Mouse (Mus musculus): Measurements from ENCODE around the gene Brpf1. TPM values are rescaled to one million over a fixed set of nuclear protein-coding genes. Genes with fewer than 3 reads are reported as not detected.
A peak's percentile ranks its signal among the peaks of the same experiment; 100 is the strongest.

Gene Brpf1
- polyA plus RNA-seq, 1 experiment from 2014 or later: 12.5 TPM

- no peak for TF ChIP-seq CTCF (IDR thresholded peaks at IDR 0.05; ENCODE audit: low read depth)
- no peaks in the 10 kb centered on the region for H3K4me1 ChIP-seq (replicated peaks; ENCODE audit: insufficient read depth, low read length)
- no peaks in the 10 kb centered on the region for H3K27me3 ChIP-seq (ENCODE audit: insufficient read depth, low read length)
- WGBS: 89% methylated on average over 3 of the region's 3 CpGs
- H3K9ac ChIP-seq (ENCODE audit: low read depth, low read length): no peak overlapping the region
- H3K36me3 ChIP-seq (ENCODE audit: insufficient read depth, low read length): peaks cover 65% of the 10 kb centered on the region
- H3K4me2 ChIP-seq (ENCODE audit: low read length): no peak overlapping the region
- H3K4me3 ChIP-seq (replicated peaks; ENCODE audit: low read depth, low read length): no peak overlapping the region
- no peak overlapping the region for H3K27ac ChIP-seq
- no peaks in the 10 kb centered on the region for H3K9me3 ChIP-seq (replicated peaks; ENCODE audit: low read length)
- no peak for ATAC-seq (replicated peaks; ENCODE audit: low FRiP score, low read depth)
- DNase-seq (ENCODE audit: low spot score): no peak
Measured at GRCm38 (mm10) chr6:113272365-113272764, 34.6 kb upstream of the Brpf1 start.

GRCm38 (mm10) chr6:113276846-113277245 is 30.1 kb upstream of the Brpf1 start:
- no peak overlapping the region for H3K4me2 ChIP-seq (ENCODE audit: low read length)
- H3K4me3 ChIP-seq (replicated peaks; ENCODE audit: low read depth, low read length): no peak overlapping the region
- H3K27ac ChIP-seq: no peak overlapping the region
- DNase-seq (ENCODE audit: low spot score): no peak
- no peak for TF ChIP-seq CTCF (IDR thresholded peaks at IDR 0.05; ENCODE audit: low read depth)
- no peak for ATAC-seq (replicated peaks; ENCODE audit: low FRiP score, low read depth)
- H3K27me3 ChIP-seq (ENCODE audit: insufficient read depth, low read length): no peaks in the 10 kb centered on the region
- no peaks in the 10 kb centered on the region for H3K9me3 ChIP-seq (replicated peaks; ENCODE audit: low read length)
- 55% methylated on average over 4 of the region's 4 CpGs for WGBS
- H3K9ac ChIP-seq (ENCODE audit: low read depth, low read length): no peak overlapping the region
- peaks cover 32% of the 10 kb centered on the region for H3K36me3 ChIP-seq (ENCODE audit: insufficient read depth, low read length)
- H3K4me1 ChIP-seq (replicated peaks; ENCODE audit: insufficient read depth, low read length): no peaks in the 10 kb centered on the region

GRCm38 (mm10) chr6:113281676-113282075 is 25.3 kb upstream of the Brpf1 start:
- Histone ChIP-seq H3K4me2 (ENCODE audit: low read length) (no peak overlapping the region), H3K9ac (ENCODE audit: low read depth, low read length) (no peak overlapping the region)
- ATAC-seq (replicated peaks; ENCODE audit: low FRiP score, low read depth): peak; percentile 18

GRCm38 (mm10) chr6:113282101-113282802 is 24.7 kb upstream of the Brpf1 start, which contains the start of gene Cpne9:
Cpne9 (plus strand) TSS chr6:113282307.
- Histone ChIP-seq H3K27ac (no peak within 1 kb of the TSS), H3K4me2 (ENCODE audit: low read length) (peak within 1 kb of the TSS; percentile 39), H3K27me3 (ENCODE audit: insufficient read depth, low read length) (peaks cover 19% of the 10 kb centered on the region; the same call in 1 of the 2 replicates), H3K4me1 (replicated peaks; ENCODE audit: insufficient read depth, low read length) (no peaks in the 10 kb centered on the region), H3K9ac (ENCODE audit: low read depth, low read length) (no peak within 1 kb of the TSS), H3K36me3 (ENCODE audit: insufficient read depth, low read length) (0 out of 2 replicates have a peak, but pooled peaks cover 7% of the 10 kb centered on the region), H3K9me3 (replicated peaks; ENCODE audit: low read length) (no peaks in the 10 kb centered on the region), H3K4me3 (replicated peaks; ENCODE audit: low read depth, low read length) (no peak within 1 kb of the TSS)
- WGBS: 2% methylated on average over 37 of the region's 37 CpGs
- ATAC-seq (replicated peaks; ENCODE audit: low FRiP score, low read depth) (peak; percentile 65), DNase-seq (ENCODE audit: low spot score) (peak; percentile 75)
- TF ChIP-seq CTCF (IDR thresholded peaks at IDR 0.05; ENCODE audit: low read depth): peak; percentile 32

More at GRCm38 (mm10) chr6:113281676-113282075, 25.3 kb upstream of the Brpf1 start:
- no peak for DNase-seq (ENCODE audit: low spot score)
- Histone ChIP-seq H3K9me3 (replicated peaks; ENCODE audit: low read length) (no peaks in the 10 kb centered on the region), H3K4me1 (replicated peaks; ENCODE audit: insufficient read depth, low read length) (no peaks in the 10 kb centered on the region), H3K4me3 (replicated peaks; ENCODE audit: low read depth, low read length) (no peak overlapping the region), H3K36me3 (ENCODE audit: insufficient read depth, low read length) (peaks cover 9% of the 10 kb centered on the region; the same call in 1 of the 2 replicates), H3K27ac (no peak overlapping the region), H3K27me3 (ENCODE audit: insufficient read depth, low read length) (peaks cover 19% of the 10 kb centered on the region; the same call in 1 of the 2 replicates)
- TF ChIP-seq CTCF (IDR thresholded peaks at IDR 0.05; ENCODE audit: low read depth): no peak
- 67% methylated on average over 6 of the region's 6 CpGs for WGBS

- Histone ChIP-seq H3K9ac (ENCODE audit: low read depth, low read length) (no peak overlapping the region), H3K4me1 (replicated peaks; ENCODE audit: insufficient read depth, low read length) (no peaks in the 10 kb centered on the region), H3K27me3 (ENCODE audit: insufficient read depth, low read length) (peaks cover 19% of the 10 kb centered on the region; the same call in 1 of the 2 replicates), H3K4me3 (replicated peaks; ENCODE audit: low read depth, low read length) (no peak overlapping the region), H3K36me3 (ENCODE audit: insufficient read depth, low read length) (0 out of 2 replicates have a peak, but pooled peaks cover 2% of the 10 kb centered on the region), H3K27ac (no peak overlapping the region), H3K9me3 (replicated peaks; ENCODE audit: low read length) (no peaks in the 10 kb centered on the region), H3K4me2 (ENCODE audit: low read length) (peak overlapping the region; percentile 39)
- WGBS: 1% methylated on average over 22 of the region's 22 CpGs
- DNase-seq (ENCODE audit: low spot score) (no peak), ATAC-seq (replicated peaks; ENCODE audit: low FRiP score, low read depth) (peak; percentile 22; the same call in 1 of the 2 replicates)
- no peak for TF ChIP-seq CTCF (IDR thresholded peaks at IDR 0.05; ENCODE audit: low read depth)
Measured at GRCm38 (mm10) chr6:113282969-113283368, 24.0 kb upstream of the Brpf1 start.

GRCm38 (mm10) chr6:113283500-113283899 is 23.4 kb upstream of the Brpf1 start:
- WGBS: 11% methylated on average over 6 of the region's 6 CpGs
- ATAC-seq (replicated peaks; ENCODE audit: low FRiP score, low read depth): no peak
- Histone ChIP-seq H3K27me3 (ENCODE audit: insufficient read depth, low read length) (peaks cover 19% of the 10 kb centered on the region; the same call in 1 of the 2 replicates), H3K36me3 (ENCODE audit: insufficient read depth, low read length) (0 out of 2 replicates have a peak, but pooled peaks cover 2% of the 10 kb centered on the region), H3K4me1 (replicated peaks; ENCODE audit: insufficient read depth, low read length) (no peaks in the 10 kb centered on the region), H3K4me2 (ENCODE audit: low read length) (peak overlapping the region; percentile 27; the same call in 1 of the 2 replicates), H3K9ac (ENCODE audit: low read depth, low read length) (no peak overlapping the region), H3K9me3 (replicated peaks; ENCODE audit: low read length) (no peaks in the 10 kb centered on the region), H3K4me3 (replicated peaks; ENCODE audit: low read depth, low read length) (no peak overlapping the region), H3K27ac (no peak overlapping the region)
- no peak for DNase-seq (ENCODE audit: low spot score)
- no peak for TF ChIP-seq CTCF (IDR thresholded peaks at IDR 0.05; ENCODE audit: low read depth)
